Mouse (Mus musculus): ENCODE data around the gene Stard9. TPM values are rescaled to one million over a fixed set of nuclear protein-coding genes. Genes with fewer than 3 reads are reported as not detected.

Stard9 gene
- total and polyA plus RNA-seq, 2 experiments from 2014 or later: 2.4 to 10.6 TPM

GRCm38 (mm10) chr2:120707041-120707440 lies 78.1 kb downstream of the Stard9 start:
- Histone ChIP-seq H3K4me1 (ENCODE audit: insufficient read depth, low read length) (no peaks in the 10 kb centered on the region), H3K9ac (replicated peaks; ENCODE audit: low read length, poor library complexity, severe bottlenecking) (no peak overlapping the region), H3K36me3 (ENCODE audit: insufficient read depth, low read length) (peaks cover 15% of the 10 kb centered on the region), H3K9me3 (ENCODE audit: low read length) (no peaks in the 10 kb centered on the region), H3K27me3 (ENCODE audit: insufficient read depth, low read length) (no peaks in the 10 kb centered on the region), H3K4me2 (ENCODE audit: low read depth, low read length, poor library complexity, severe bottlenecking) (no peak overlapping the region), H3K27ac (ENCODE audit: low read depth, low read length) (no peak overlapping the region), H3K4me3 (ENCODE audit: low read depth, low read length) (no peak overlapping the region)
- TF ChIP-seq CTCF (IDR thresholded peaks at IDR 0.05): no peak
- DNase-seq (ENCODE audit: low spot score): no peak
- ATAC-seq (ENCODE audit: low FRiP score): no peak

GRCm38 (mm10) chr2:120710154-120710553 lies 81.2 kb downstream of the Stard9 start:
- H3K36me3 ChIP-seq (ENCODE audit: insufficient read depth, low read length): peaks cover 32% of the 10 kb centered on the region
- no peaks in the 10 kb centered on the region for H3K27me3 ChIP-seq (ENCODE audit: insufficient read depth, low read length)
- H3K4me2 ChIP-seq (ENCODE audit: low read depth, low read length, poor library complexity, severe bottlenecking): no peak overlapping the region
- WGBS: 91% methylated on average over 3 of the region's 3 CpGs
- no peak for DNase-seq (ENCODE audit: low spot score)
- ATAC-seq (ENCODE audit: low FRiP score): no peak
- no peak for TF ChIP-seq CTCF (IDR thresholded peaks at IDR 0.05)
- no peak overlapping the region for H3K4me3 ChIP-seq (ENCODE audit: low read depth, low read length)
- no peak overlapping the region for H3K9ac ChIP-seq (replicated peaks; ENCODE audit: low read length, poor library complexity, severe bottlenecking)
- no peaks in the 10 kb centered on the region for H3K4me1 ChIP-seq (ENCODE audit: insufficient read depth, low read length)
- H3K9me3 ChIP-seq (ENCODE audit: low read length): no peaks in the 10 kb centered on the region
- H3K27ac ChIP-seq (ENCODE audit: low read depth, low read length): no peak overlapping the region

GRCm38 (mm10) chr2:120710948-120711347 lies 82.0 kb downstream of the Stard9 start:
- no peak overlapping the region for H3K4me3 ChIP-seq (ENCODE audit: low read depth, low read length)
- no peaks in the 10 kb centered on the region for H3K4me1 ChIP-seq (ENCODE audit: insufficient read depth, low read length)
- H3K9ac ChIP-seq (replicated peaks; ENCODE audit: low read length, poor library complexity, severe bottlenecking): no peak overlapping the region
- DNase-seq (ENCODE audit: low spot score): no peak
- no peaks in the 10 kb centered on the region for H3K9me3 ChIP-seq (ENCODE audit: low read length)
- H3K36me3 ChIP-seq (ENCODE audit: insufficient read depth, low read length): peaks cover 30% of the 10 kb centered on the region
- no peak overlapping the region for H3K27ac ChIP-seq (ENCODE audit: low read depth, low read length)
- no peaks in the 10 kb centered on the region for H3K27me3 ChIP-seq (ENCODE audit: insufficient read depth, low read length)
- TF ChIP-seq CTCF (IDR thresholded peaks at IDR 0.05): no peak
- ATAC-seq (ENCODE audit: low FRiP score): no peak
- no peak overlapping the region for H3K4me2 ChIP-seq (ENCODE audit: low read depth, low read length, poor library complexity, severe bottlenecking)
- WGBS: 94% methylated on average over 3 of the region's 3 CpGs

DNA sequence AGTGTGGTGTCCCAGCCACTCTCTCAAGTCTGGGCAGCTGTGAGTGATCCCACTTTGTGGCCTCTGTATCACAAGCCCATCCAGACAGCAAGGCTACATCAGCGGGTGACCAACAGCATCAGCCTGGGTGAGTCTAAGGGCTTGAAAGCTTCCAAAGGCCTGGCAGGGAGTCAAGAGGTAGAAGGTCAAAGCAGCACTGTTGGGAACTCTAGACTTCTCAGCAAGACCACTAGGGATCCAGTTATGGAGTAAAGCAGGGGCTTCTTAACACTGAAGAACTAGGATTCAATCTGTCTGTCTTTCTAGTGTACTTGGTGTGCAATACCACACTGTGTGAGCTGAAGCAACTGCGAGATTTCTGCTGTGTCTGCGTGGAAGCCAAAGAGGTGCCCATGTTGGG lies 84.5 kb downstream of the Stard9 start:
- H3K36me3 ChIP-seq (ENCODE audit: insufficient read depth, low read length): peaks cover 40% of the 10 kb centered on the region

DNA sequence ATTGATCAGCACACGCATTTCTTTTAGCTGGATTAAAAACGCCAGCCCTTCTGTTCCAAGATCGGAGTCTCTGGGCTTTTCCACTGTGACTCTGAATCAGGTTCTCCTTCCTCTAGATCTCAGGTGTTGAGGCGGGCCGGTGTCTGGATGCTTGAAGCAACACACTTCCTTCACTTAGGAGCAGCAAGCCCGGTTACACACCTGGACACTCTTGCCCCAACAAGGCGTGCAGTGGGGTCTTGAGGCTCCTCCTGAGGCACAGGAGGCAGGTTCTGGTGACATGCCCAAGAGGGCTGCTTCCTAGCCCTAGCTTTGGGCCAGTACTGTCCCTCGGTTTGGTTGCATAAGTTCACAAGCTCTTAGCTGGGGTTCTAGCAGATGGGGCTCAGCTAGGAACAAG lies 89.6 kb downstream of the Stard9 start:
- no peak for DNase-seq (ENCODE audit: low spot score)
- H3K9ac ChIP-seq (replicated peaks; ENCODE audit: low read length, poor library complexity, severe bottlenecking): no peak overlapping the region
- H3K27me3 ChIP-seq (ENCODE audit: insufficient read depth, low read length): no peaks in the 10 kb centered on the region
- 95% methylated on average over 8 of the region's 8 CpGs for WGBS
- H3K9me3 ChIP-seq (ENCODE audit: low read length): no peaks in the 10 kb centered on the region
- ATAC-seq (ENCODE audit: low FRiP score): no peak
- no peak overlapping the region for H3K27ac ChIP-seq (ENCODE audit: low read depth, low read length)
- no peaks in the 10 kb centered on the region for H3K4me1 ChIP-seq (ENCODE audit: insufficient read depth, low read length)
- H3K4me2 ChIP-seq (ENCODE audit: low read depth, low read length, poor library complexity, severe bottlenecking): no peak overlapping the region
- no peak for TF ChIP-seq CTCF (IDR thresholded peaks at IDR 0.05)
- H3K4me3 ChIP-seq (ENCODE audit: low read depth, low read length): no peak overlapping the region
- H3K36me3 ChIP-seq (ENCODE audit: insufficient read depth, low read length): peaks cover 66% of the 10 kb centered on the region

More for the DNA sequence above, 84.5 kb downstream of the Stard9 start:
- WGBS: 98% methylated on average over 3 of the region's 3 CpGs
- Histone ChIP-seq H3K9me3 (ENCODE audit: low read length) (no peaks in the 10 kb centered on the region), H3K27ac (ENCODE audit: low read depth, low read length) (no peak overlapping the region), H3K27me3 (ENCODE audit: insufficient read depth, low read length) (no peaks in the 10 kb centered on the region), H3K4me1 (ENCODE audit: insufficient read depth, low read length) (no peaks in the 10 kb centered on the region), H3K9ac (replicated peaks; ENCODE audit: low read length, poor library complexity, severe bottlenecking) (no peak overlapping the region), H3K4me2 (ENCODE audit: low read depth, low read length, poor library complexity, severe bottlenecking) (no peak overlapping the region), H3K4me3 (ENCODE audit: low read depth, low read length) (no peak overlapping the region)
- DNase-seq (ENCODE audit: low spot score): no peak
- ATAC-seq (ENCODE audit: low FRiP score): no peak
- TF ChIP-seq CTCF (IDR thresholded peaks at IDR 0.05): no peak

DNA sequence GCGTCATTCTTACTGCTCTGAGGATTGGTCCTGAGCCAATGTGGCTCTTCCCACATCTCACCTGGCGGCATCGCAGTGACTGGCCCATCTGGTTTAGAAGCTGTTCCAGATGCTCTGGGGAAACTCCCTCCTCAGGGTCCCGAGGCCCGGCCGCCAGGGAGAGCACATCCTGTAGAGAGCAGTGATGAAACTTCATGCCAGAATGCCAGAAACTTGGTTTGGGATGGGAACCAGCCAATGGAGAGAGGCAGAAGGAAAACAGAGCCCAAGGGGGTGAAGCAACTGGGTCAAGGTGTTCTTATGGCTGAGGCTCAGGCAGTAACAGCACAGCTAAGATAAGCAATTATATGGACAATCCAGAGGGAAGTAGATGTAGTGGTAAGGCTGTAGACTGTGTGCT lies 91.9 kb downstream of the Stard9 start:
- DNase-seq (ENCODE audit: low spot score): no peak
- Histone ChIP-seq H3K4me1 (ENCODE audit: insufficient read depth, low read length) (no peaks in the 10 kb centered on the region), H3K9me3 (ENCODE audit: low read length) (no peaks in the 10 kb centered on the region), H3K36me3 (ENCODE audit: insufficient read depth, low read length) (peaks cover 70% of the 10 kb centered on the region), H3K27me3 (ENCODE audit: insufficient read depth, low read length) (no peaks in the 10 kb centered on the region), H3K27ac (ENCODE audit: low read depth, low read length) (no peak overlapping the region), H3K4me2 (ENCODE audit: low read depth, low read length, poor library complexity, severe bottlenecking) (no peak overlapping the region), H3K9ac (replicated peaks; ENCODE audit: low read length, poor library complexity, severe bottlenecking) (no peak overlapping the region), H3K4me3 (ENCODE audit: low read depth, low read length) (no peak overlapping the region)
- 95% methylated on average over 6 of the region's 6 CpGs for WGBS
- ATAC-seq (ENCODE audit: low FRiP score): no peak
- no peak for TF ChIP-seq CTCF (IDR thresholded peaks at IDR 0.05)
